Mouse (Mus musculus): ENCODE measurements at regions not wholly inside any gene's neighbourhood (a gene's known extent, or its start where the extent isn't known, plus 50 kb on each side); places are given as distances from the start of the nearest gene placed in this dataset.

- no peak for DNase-seq
Observed at GRCm38 (mm10) chr12:54264893-54265835, 61.5 kb upstream of the Egln3 start.

GRCm38 (mm10) chr12:54264418-54264733 is 60.7 kb upstream of the Egln3 start:
- DNase-seq, result no peak

GRCm38 (mm10) chr12:54263733-54264417 is 60.2 kb upstream of the Egln3 start:
- DNase-seq, result no peak

GRCm38 (mm10) chr12:54262236-54263005 is 58.8 kb upstream of the Egln3 start:
- no peak for DNase-seq

GRCm38 (mm10) chr12:54261426-54261825 is 57.8 kb upstream of the Egln3 start:
- DNase-seq, result no peak

- DNase-seq, result no peak
Observed at GRCm38 (mm10) chr12:54260502-54260901, 56.8 kb upstream of the Egln3 start.

GRCm38 (mm10) chr12:54257776-54258433 is 54.2 kb upstream of the Egln3 start:
- DNase-seq, result no peak

- DNase-seq, result peak; percentile 38
Observed at GRCm38 (mm10) chr12:54256506-54257128, 53.0 kb upstream of the Egln3 start.
